Mouse (Mus musculus): ENCODE results near the gene Rgma. TPM values are rescaled to one million over a fixed set of nuclear protein-coding genes. Genes with fewer than 3 reads are reported as not detected.

The Rgma gene
- polyA plus RNA-seq, 1 experiment from 2014 or later: 38.6 TPM

- H3K36me3 ChIP-seq (ENCODE audit: control insufficient read depth, insufficient read depth, low read length): 0 out of 2 replicates have a peak, but pooled peaks cover 2% of the 10 kb centered on the region
- H3K27me3 ChIP-seq (ENCODE audit: control insufficient read depth, insufficient read depth, low read depth, low read length): no peaks in the 10 kb centered on the region
- H3K4me1 ChIP-seq (ENCODE audit: control insufficient read depth, insufficient read depth, low read length): peaks cover 36% of the 10 kb centered on the region
- H3K27ac ChIP-seq (ENCODE audit: low read length): no peak overlapping the region
- H3K9ac ChIP-seq (ENCODE audit: low read depth, low read length): no peak overlapping the region
- H3K4me2 ChIP-seq (ENCODE audit: low read length): no peak overlapping the region
- WGBS: 20% methylated on average over 2 of the region's 2 CpGs
- no peaks in the 10 kb centered on the region for H3K9me3 ChIP-seq (replicated peaks; ENCODE audit: control insufficient read depth, low read length, poor library complexity, severe bottlenecking)
- no peak for ATAC-seq
- no peak overlapping the region for H3K4me3 ChIP-seq (ENCODE audit: low read depth, low read length)
Observed at GRCm38 (mm10) chr7:73402106-73402505, 26.8 kb downstream of the Rgma start.

- H3K4me1 ChIP-seq (ENCODE audit: control insufficient read depth, insufficient read depth, low read length): peaks cover 36% of the 10 kb centered on the region
- 0 out of 2 replicates have a peak, but pooled peaks cover 2% of the 10 kb centered on the region for H3K36me3 ChIP-seq (ENCODE audit: control insufficient read depth, insufficient read depth, low read length)
- no peak overlapping the region for H3K4me2 ChIP-seq (ENCODE audit: low read length)
- H3K27ac ChIP-seq (ENCODE audit: low read length): peak overlapping the region; percentile 29; the same call in 1 of the 2 replicates
- H3K9ac ChIP-seq (ENCODE audit: low read depth, low read length): no peak overlapping the region
- no peaks in the 10 kb centered on the region for H3K9me3 ChIP-seq (replicated peaks; ENCODE audit: control insufficient read depth, low read length, poor library complexity, severe bottlenecking)
- H3K27me3 ChIP-seq (ENCODE audit: control insufficient read depth, insufficient read depth, low read depth, low read length): no peaks in the 10 kb centered on the region
- ATAC-seq: no peak
- H3K4me3 ChIP-seq (ENCODE audit: low read depth, low read length): no peak overlapping the region
- 80% methylated on average over 1 of the region's 1 CpGs for WGBS
Observed at GRCm38 (mm10) chr7:73402671-73403070, 27.4 kb downstream of the Rgma start.

GRCm38 (mm10) chr7:73403538-73403937, 28.2 kb downstream of the Rgma start:
- ATAC-seq: no peak
- Histone ChIP-seq H3K27ac (ENCODE audit: low read length) (peak overlapping the region; percentile 13; the same call in 1 of the 2 replicates), H3K9me3 (replicated peaks; ENCODE audit: control insufficient read depth, low read length, poor library complexity, severe bottlenecking) (no peaks in the 10 kb centered on the region), H3K4me2 (ENCODE audit: low read length) (no peak overlapping the region), H3K36me3 (ENCODE audit: control insufficient read depth, insufficient read depth, low read length) (0 out of 2 replicates have a peak, but pooled peaks cover 2% of the 10 kb centered on the region), H3K4me1 (ENCODE audit: control insufficient read depth, insufficient read depth, low read length) (peaks cover 31% of the 10 kb centered on the region), H3K27me3 (ENCODE audit: control insufficient read depth, insufficient read depth, low read depth, low read length) (no peaks in the 10 kb centered on the region), H3K9ac (ENCODE audit: low read depth, low read length) (no peak overlapping the region), H3K4me3 (ENCODE audit: low read depth, low read length) (no peak overlapping the region)
- WGBS: 52% methylated on average over 3 of the region's 3 CpGs

- Histone ChIP-seq H3K27me3 (ENCODE audit: control insufficient read depth, insufficient read depth, low read depth, low read length) (no peaks in the 10 kb centered on the region), H3K27ac (ENCODE audit: low read length) (no peak overlapping the region), H3K4me1 (ENCODE audit: control insufficient read depth, insufficient read depth, low read length) (peaks cover 14% of the 10 kb centered on the region; the same call in 1 of the 2 replicates), H3K9me3 (replicated peaks; ENCODE audit: control insufficient read depth, low read length, poor library complexity, severe bottlenecking) (no peaks in the 10 kb centered on the region), H3K4me3 (ENCODE audit: low read depth, low read length) (no peak overlapping the region), H3K4me2 (ENCODE audit: low read length) (no peak overlapping the region), H3K9ac (ENCODE audit: low read depth, low read length) (no peak overlapping the region), H3K36me3 (ENCODE audit: control insufficient read depth, insufficient read depth, low read length) (peaks cover 2% of the 10 kb centered on the region; the same call in 1 of the 2 replicates)
- ATAC-seq: no peak
- WGBS: 94% methylated on average over 11 of the region's 11 CpGs
Observed at GRCm38 (mm10) chr7:73405550-73405949, 30.2 kb downstream of the Rgma start.

- no peak overlapping the region for H3K4me2 ChIP-seq (ENCODE audit: low read length)
- ATAC-seq: 0 out of 2 replicates have a peak, but pooled peaks have one; percentile 2
- WGBS: 57% methylated on average over 7 of the region's 7 CpGs
- no peak overlapping the region; the same call in 1 of the 2 replicates for H3K27ac ChIP-seq (ENCODE audit: low read length)
- no peaks in the 10 kb centered on the region for H3K27me3 ChIP-seq (ENCODE audit: control insufficient read depth, insufficient read depth, low read depth, low read length)
- H3K9me3 ChIP-seq (replicated peaks; ENCODE audit: control insufficient read depth, low read length, poor library complexity, severe bottlenecking): no peaks in the 10 kb centered on the region
- no peak overlapping the region for H3K4me3 ChIP-seq (ENCODE audit: low read depth, low read length)
- H3K4me1 ChIP-seq (ENCODE audit: control insufficient read depth, insufficient read depth, low read length): 0 out of 2 replicates have a peak, but pooled peaks cover 3% of the 10 kb centered on the region
- no peak overlapping the region for H3K9ac ChIP-seq (ENCODE audit: low read depth, low read length)
- H3K36me3 ChIP-seq (ENCODE audit: control insufficient read depth, insufficient read depth, low read length): peaks cover 6% of the 10 kb centered on the region; the same call in 1 of the 2 replicates
Observed at GRCm38 (mm10) chr7:73411523-73411922, 36.2 kb downstream of the Rgma start.

- 0 out of 2 replicates have a peak, but pooled peaks cover 3% of the 10 kb centered on the region for H3K4me1 ChIP-seq (ENCODE audit: control insufficient read depth, insufficient read depth, low read length)
- no peak overlapping the region for H3K4me3 ChIP-seq (ENCODE audit: low read depth, low read length)
- no peaks in the 10 kb centered on the region for H3K27me3 ChIP-seq (ENCODE audit: control insufficient read depth, insufficient read depth, low read depth, low read length)
- no peak overlapping the region for H3K27ac ChIP-seq (ENCODE audit: low read length)
- WGBS: 84% methylated on average over 4 of the region's 4 CpGs
- peaks cover 6% of the 10 kb centered on the region; the same call in 1 of the 2 replicates for H3K36me3 ChIP-seq (ENCODE audit: control insufficient read depth, insufficient read depth, low read length)
- H3K9me3 ChIP-seq (replicated peaks; ENCODE audit: control insufficient read depth, low read length, poor library complexity, severe bottlenecking): no peaks in the 10 kb centered on the region
- peak; percentile 22; the same call in 1 of the 2 replicates for ATAC-seq
- H3K9ac ChIP-seq (ENCODE audit: low read depth, low read length): no peak overlapping the region
- no peak overlapping the region for H3K4me2 ChIP-seq (ENCODE audit: low read length)
Observed at GRCm38 (mm10) chr7:73411986-73412385, 36.7 kb downstream of the Rgma start.

GRCm38 (mm10) chr7:73412419-73412818, 37.1 kb downstream of the Rgma start:
- no peak overlapping the region for H3K27ac ChIP-seq (ENCODE audit: low read length)
- no peak overlapping the region for H3K9ac ChIP-seq (ENCODE audit: low read depth, low read length)
- no peaks in the 10 kb centered on the region for H3K27me3 ChIP-seq (ENCODE audit: control insufficient read depth, insufficient read depth, low read depth, low read length)
- WGBS: 58% methylated on average over 7 of the region's 7 CpGs
- H3K4me2 ChIP-seq (ENCODE audit: low read length): no peak overlapping the region
- no peak overlapping the region for H3K4me3 ChIP-seq (ENCODE audit: low read depth, low read length)
- peaks cover 8% of the 10 kb centered on the region for H3K36me3 ChIP-seq (ENCODE audit: control insufficient read depth, insufficient read depth, low read length)
- H3K9me3 ChIP-seq (replicated peaks; ENCODE audit: control insufficient read depth, low read length, poor library complexity, severe bottlenecking): no peaks in the 10 kb centered on the region
- H3K4me1 ChIP-seq (ENCODE audit: control insufficient read depth, insufficient read depth, low read length): 0 out of 2 replicates have a peak, but pooled peaks cover 3% of the 10 kb centered on the region
- ATAC-seq: no peak

GRCm38 (mm10) chr7:73414192-73414591, 38.9 kb downstream of the Rgma start:
- Histone ChIP-seq H3K27ac (ENCODE audit: low read length) (no peak overlapping the region), H3K4me2 (ENCODE audit: low read length) (no peak overlapping the region), H3K36me3 (ENCODE audit: control insufficient read depth, insufficient read depth, low read length) (peaks cover 15% of the 10 kb centered on the region), H3K4me3 (ENCODE audit: low read depth, low read length) (no peak overlapping the region), H3K4me1 (ENCODE audit: control insufficient read depth, insufficient read depth, low read length) (peaks cover 3% of the 10 kb centered on the region; the same call in 1 of the 2 replicates), H3K9ac (ENCODE audit: low read depth, low read length) (no peak overlapping the region), H3K9me3 (replicated peaks; ENCODE audit: control insufficient read depth, low read length, poor library complexity, severe bottlenecking) (no peaks in the 10 kb centered on the region), H3K27me3 (ENCODE audit: control insufficient read depth, insufficient read depth, low read depth, low read length) (no peaks in the 10 kb centered on the region)
- WGBS: 86% methylated on average over 14 of the region's 14 CpGs
- ATAC-seq: no peak

- Histone ChIP-seq H3K4me3 (ENCODE audit: low read depth, low read length) (no peak overlapping the region), H3K27ac (ENCODE audit: low read length) (peak overlapping the region; percentile 37; the same call in 1 of the 2 replicates), H3K27me3 (ENCODE audit: control insufficient read depth, insufficient read depth, low read depth, low read length) (no peaks in the 10 kb centered on the region), H3K4me1 (ENCODE audit: control insufficient read depth, insufficient read depth, low read length) (peaks cover 15% of the 10 kb centered on the region; the same call in 1 of the 2 replicates), H3K4me2 (ENCODE audit: low read length) (no peak overlapping the region), H3K9ac (ENCODE audit: low read depth, low read length) (no peak overlapping the region), H3K36me3 (ENCODE audit: control insufficient read depth, insufficient read depth, low read length) (peaks cover 12% of the 10 kb centered on the region), H3K9me3 (replicated peaks; ENCODE audit: control insufficient read depth, low read length, poor library complexity, severe bottlenecking) (no peaks in the 10 kb centered on the region)
- no peak for ATAC-seq
- WGBS: 31% methylated on average over 7 of the region's 7 CpGs
Observed at GRCm38 (mm10) chr7:73419375-73419774, 44.1 kb downstream of the Rgma start.
